Mouse (Mus musculus): ENCODE results near the gene Bola3.

- TF ChIP-seq EP300 (IDR thresholded peaks at IDR 0.05; ENCODE audit: low read depth) = no peak
- no peak for TF ChIP-seq CTCF (IDR thresholded peaks at IDR 0.05; ENCODE audit: low read depth)
Observed at GRCm38 (mm10) chr6:83403481-83403880, 54.5 kb downstream of the Bola3 start.

Data from liver, postnatal 0 days (tissue).